Mouse (Mus musculus) heart, postnatal 0 days (tissue): Measurements from ENCODE around the gene Il34.

ENCODE experiments used
- CTCF ChIP-seq: IDR thresholded peaks from 2 replicates; pipeline ENCODE4 v1.5.1; 2016; ENCODE audit warnings: antibody characterized with exemption, control low read depth, low read depth
- EP300 ChIP-seq: IDR thresholded peaks from 2 replicates; pipeline ENCODE4 v1.6.1; 2016; ENCODE audit warnings: antibody characterized with exemption, low read depth

DNA sequence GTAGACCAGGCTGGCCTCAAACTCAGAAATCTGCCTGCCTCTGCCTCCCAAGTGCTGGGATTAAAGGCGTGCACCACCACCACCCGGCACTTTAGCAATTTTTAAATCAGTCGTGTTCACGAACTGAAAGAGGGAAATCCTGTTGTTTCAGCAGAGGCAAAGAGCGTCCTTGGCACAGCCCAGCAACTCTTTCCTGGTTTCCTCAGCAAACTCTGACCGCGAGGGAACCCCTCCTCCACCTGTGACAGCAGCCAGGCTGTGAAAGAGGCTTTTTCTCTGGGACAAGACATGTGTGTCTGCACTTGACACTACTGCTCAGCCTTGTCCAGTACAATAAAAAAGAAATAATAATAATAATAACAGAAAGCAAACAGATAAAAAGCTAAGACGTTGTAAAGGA lies 18.8 kb downstream of the Il34 start:
- TF ChIP-seq CTCF = no peak
- no peak for TF ChIP-seq EP300
